Mouse (Mus musculus) thymus, postnatal 10 days (tissue): ENCODE data around the gene Psmd5.
A peak's percentile ranks its signal among the peaks of the same experiment; 100 is the strongest.

Experiments
- DNase-seq, 2 experiments: peaks; one replicate each; pipeline ENCODE4 v3.0.0; 2021; ENCODE audit warnings: low spot score in 2 of 2

The Psmd5 gene

GRCm38 (mm10) chr2:34874816-34875345 lies at the start of gene Psmd5:
Psmd5 (minus strand) TSS chr2:34874968.
- DNase-seq = no peak

DNA sequence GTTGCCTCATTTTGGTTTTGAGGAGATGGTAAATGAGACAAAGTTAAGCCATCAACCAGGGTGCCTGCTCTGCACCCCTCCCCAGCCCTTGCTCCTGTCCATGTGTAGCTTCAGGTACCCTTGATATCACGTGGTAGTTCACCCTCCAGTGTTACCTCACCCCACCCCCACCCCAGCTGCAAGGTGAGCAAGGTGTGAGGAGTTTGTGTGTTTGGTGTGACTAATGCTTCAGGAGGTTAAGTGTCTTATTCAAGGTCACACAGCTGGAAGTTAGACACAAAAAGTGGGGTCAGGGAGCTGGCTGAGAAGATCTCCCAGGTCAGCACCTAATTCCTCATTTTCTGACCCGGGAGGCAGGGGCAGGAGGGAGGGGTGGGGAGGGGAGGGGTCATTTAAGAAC lies 48.0 kb upstream of the Psmd5 start:
- no peak for DNase-seq

- DNase-seq = peak; percentile 64 to 78
Measured at GRCm38 (mm10) chr2:34920144-34920543, 45.4 kb upstream of the Psmd5 start.

- no peak for DNase-seq
Measured at GRCm38 (mm10) chr2:34915103-34915502, 40.3 kb upstream of the Psmd5 start.

DNA sequence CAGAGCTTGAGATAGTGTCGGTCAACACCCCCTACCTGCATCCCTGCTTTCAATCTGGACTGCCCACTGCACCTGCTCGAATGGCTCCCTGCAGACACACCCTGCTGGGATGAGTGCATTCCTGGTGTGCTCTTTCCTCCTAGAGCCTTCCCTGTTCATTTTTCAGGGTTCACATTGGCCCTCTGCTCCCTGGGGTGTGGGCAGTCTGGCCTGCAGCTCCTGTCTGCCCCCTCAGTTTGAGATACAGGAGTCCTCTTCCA lies 40.0 kb upstream of the Psmd5 start:
- DNase-seq = no peak

DNA sequence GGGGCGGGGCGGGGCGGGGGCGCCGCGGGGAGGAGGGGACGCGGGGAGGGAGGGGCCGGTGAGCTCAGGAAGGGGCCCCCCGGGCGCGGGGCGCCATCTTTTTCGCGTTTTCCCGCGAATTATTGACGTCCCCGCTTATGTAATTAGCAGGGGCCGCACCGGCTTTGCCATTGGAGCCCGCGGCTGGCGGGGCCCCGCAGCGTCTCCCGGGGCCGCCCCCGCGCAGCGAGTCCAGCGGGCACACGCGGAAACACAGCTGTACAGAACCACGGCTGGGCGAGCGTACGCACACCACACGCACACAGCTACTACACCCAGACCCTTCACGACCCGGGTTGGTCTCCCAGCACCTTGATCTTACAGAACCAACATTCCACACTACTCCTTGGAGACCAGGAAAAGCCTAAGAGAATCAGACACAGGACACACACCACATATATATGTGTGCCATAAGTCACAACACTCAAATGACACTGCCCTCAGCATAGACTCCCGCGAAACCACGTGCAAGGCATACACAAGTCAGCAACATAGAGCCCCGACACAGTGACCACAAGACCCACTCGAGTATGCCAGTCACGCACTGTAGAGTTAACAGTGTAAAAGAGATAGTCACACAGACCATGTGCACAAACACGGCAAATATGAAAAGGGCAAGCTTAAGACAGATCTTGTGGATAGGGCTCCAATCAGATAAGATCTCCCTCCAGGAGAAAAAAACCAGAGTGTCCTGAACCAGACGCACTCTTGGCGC lies 39.5 kb upstream of the Psmd5 start:
- DNase-seq = peak; percentile 44 to 48

- DNase-seq = peak; percentile 72 to 78
Measured at GRCm38 (mm10) chr2:34913218-34914068, 38.7 kb upstream of the Psmd5 start, which contains the start of gene Phf19. Phf19 (minus strand) TSS chr2:34914026.

- peak; percentile 53 to 59 for DNase-seq
Measured at GRCm38 (mm10) chr2:34912613-34913012, 37.8 kb upstream of the Psmd5 start.

- DNase-seq = no peak
Measured at GRCm38 (mm10) chr2:34911871-34912270, 37.1 kb upstream of the Psmd5 start.

DNA sequence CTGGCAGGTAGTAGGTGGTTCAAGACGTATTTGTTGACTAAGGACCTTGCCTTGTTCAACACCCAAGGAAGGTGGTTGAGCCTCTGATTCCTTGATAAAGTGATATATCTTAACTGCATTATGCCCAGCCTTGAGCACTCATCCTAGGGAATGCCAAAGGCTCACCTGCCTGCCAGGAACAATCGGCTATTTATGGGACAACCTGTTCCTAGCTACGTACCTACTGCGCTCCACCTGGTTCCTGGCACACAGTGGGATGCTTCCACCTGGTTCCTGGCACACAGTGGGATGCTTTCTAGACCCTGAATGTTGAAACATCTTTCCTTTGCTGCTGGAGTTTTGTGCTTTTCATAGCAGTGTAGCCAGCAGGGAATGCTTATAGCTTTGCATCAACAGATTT lies 35.0 kb upstream of the Psmd5 start:
- DNase-seq = no peak

DNA sequence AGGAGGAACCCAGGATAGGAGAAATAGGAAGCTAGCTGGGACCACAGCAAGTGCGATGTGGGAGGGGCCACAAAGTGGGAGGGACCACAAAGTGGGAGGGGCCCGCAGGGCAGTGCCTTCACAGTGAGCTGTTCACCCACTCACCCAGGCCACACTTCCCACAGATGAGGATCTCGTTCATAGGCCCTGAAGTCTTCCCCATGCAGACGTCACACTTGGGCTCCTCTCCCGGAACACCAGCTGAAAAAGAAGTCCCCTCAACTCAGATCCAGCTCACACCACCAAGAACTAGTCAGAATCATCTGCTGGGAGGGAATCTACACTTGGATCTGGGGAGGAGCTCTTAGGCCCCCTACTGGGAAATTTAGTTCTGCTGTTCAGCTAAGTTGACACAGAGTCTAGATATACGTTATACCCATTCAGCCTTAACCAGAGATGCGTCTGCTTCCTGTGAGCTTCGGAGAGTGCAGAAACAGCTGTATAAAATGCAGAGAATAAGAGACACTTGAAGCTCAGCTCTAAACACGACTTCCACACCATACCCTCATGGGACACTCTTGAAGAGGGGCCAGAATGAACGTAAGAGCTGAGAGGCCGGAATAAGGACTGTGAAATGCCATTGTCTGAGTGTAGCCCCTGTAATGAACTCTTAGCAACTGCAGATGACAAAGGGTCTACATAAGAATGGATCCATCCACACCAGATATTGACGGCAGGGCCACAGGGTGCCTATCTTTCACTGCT lies 32.3 kb upstream of the Psmd5 start:
- no peak for DNase-seq

- DNase-seq = no peak
Measured at GRCm38 (mm10) chr2:34906426-34906825, 31.7 kb upstream of the Psmd5 start.

GRCm38 (mm10) chr2:34904849-34905542 lies 30.2 kb upstream of the Psmd5 start:
- peak; percentile 97 to 99 for DNase-seq

GRCm38 (mm10) chr2:34903652-34904405 lies 29.1 kb upstream of the Psmd5 start:
- DNase-seq = no peak

DNA sequence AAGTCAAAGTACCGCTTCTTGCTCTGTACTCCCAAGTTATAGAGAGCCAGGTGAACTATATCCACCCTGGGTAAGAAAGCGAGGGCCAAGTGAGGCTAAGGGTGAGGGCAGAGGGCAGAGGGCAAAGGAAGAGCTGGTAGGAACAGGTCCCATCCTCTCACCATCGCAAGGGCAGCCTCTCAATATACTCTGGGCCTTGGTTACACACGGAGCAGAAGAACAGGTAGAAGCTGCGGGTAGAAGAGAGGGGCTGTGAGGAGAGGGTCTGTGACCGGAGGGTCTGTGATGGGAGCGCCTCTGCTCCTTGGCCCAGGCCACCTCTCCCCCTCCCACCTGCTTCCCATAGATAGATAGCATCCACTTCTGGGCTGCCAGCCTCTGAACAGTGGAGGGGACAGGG lies 28.4 kb upstream of the Psmd5 start:
- DNase-seq = no peak

DNA sequence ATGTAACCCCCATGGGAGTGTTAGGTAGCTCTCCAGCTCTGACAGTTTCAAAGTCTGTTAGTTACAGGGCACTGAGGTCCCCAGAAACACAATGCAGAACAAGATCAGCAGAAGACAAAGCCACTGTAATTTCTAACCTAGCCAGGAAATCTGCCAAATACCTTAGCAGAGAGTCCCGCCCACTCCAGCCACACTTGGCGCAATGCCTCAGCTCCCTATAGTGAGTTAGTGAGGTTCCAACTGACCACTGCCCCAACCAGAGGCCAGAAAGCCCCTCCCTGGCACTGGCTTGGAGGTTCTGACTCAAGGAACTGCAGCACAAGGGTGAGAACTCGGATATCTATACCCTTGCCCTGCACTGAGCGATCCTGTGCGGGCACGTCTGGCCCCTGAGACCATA lies 28.0 kb upstream of the Psmd5 start:
- no peak for DNase-seq

- DNase-seq = no peak
Measured at GRCm38 (mm10) chr2:34901726-34902125, 27.0 kb upstream of the Psmd5 start.

DNA sequence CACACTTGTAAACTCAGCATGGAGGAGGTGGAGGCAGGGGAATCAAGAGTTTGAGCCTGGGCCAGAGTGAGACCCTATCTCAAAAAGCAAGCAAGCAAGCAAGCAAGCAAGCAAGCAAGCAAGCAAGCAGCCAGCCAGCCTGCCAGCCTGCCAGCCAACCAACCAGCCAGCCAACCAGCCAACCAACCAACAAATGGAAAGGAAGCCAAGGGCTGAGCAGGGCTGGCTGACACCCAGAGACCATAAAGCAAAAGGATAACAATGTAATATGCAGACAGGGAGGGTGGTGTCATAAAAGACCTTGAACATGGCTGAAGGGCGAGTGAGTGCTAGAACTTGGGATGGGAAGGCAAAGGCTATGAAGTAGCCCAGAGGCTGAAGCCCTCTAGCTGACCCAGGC lies 25.6 kb upstream of the Psmd5 start:
- no peak for DNase-seq

GRCm38 (mm10) chr2:34899682-34900081 lies 24.9 kb upstream of the Psmd5 start:
- no peak for DNase-seq

DNA sequence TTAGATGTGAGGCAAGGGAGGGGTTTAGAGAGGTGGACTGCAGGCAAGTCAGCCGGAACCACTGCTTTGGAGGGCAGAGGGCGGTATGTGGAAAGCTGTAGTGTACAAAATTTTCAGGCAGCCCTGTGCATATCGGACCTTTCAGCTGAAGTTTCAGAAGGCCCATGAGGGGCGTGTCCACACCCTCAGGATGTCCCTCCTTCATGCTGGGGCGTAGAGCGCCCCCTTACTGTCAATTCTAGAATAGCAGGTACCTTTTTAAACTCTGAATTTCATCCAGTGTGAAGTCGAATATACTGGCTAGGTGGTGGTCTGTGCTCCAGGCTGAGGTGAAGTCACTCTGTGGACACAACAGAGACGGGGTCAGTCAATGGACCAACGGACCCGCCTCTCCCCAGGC lies 23.1 kb upstream of the Psmd5 start:
- peak in 1 of 2 experiments; percentile 41 for DNase-seq
